Mouse (Mus musculus): ENCODE measurements around the gene Ccn5.

- TF ChIP-seq MAZ (IDR thresholded peaks at IDR 0.05; ENCODE audit: low read depth, low read length) = no peak
- TF ChIP-seq MAFK (IDR thresholded peaks at IDR 0.05; ENCODE audit: borderline replicate concordance, low read depth, low read length) = no peak
- TF ChIP-seq RAD21 (IDR thresholded peaks at IDR 0.05; ENCODE audit: low read depth, low read length) = no peak
- no peak for TF ChIP-seq MEF2A (IDR thresholded peaks at IDR 0.05; ENCODE audit: extremely low read depth, insufficient replicate concordance, low read depth, low read length, poor library complexity, severe bottlenecking)
- no peak for TF ChIP-seq CTCF (IDR thresholded peaks at IDR 0.05 in 2 of 3, conservative IDR thresholded peaks at IDR 0.05 in 1 of 3; ENCODE audit: control insufficient read depth in 1 of 3, insufficient read depth in 1 of 3, low read depth in 2 of 3, low read length in 3 of 3, poor library complexity in 1 of 3, severe bottlenecking in 1 of 3)
- no peak for TF ChIP-seq NELFE (IDR thresholded peaks at IDR 0.05; ENCODE audit: low read depth, low read length)
- TF ChIP-seq POLR2A (IDR thresholded peaks at IDR 0.05; ENCODE audit: control insufficient read depth in 1 of 2, insufficient read depth in 1 of 2, low read depth in 1 of 2, low read length in 2 of 2, poor library complexity in 1 of 2) = no peak
- no peak for TF ChIP-seq UBTF (IDR thresholded peaks at IDR 0.05; ENCODE audit: borderline replicate concordance, insufficient read depth, low read depth, low read length)
- TF ChIP-seq MAX (IDR thresholded peaks at IDR 0.05; ENCODE audit: low read length) = no peak
- TF ChIP-seq MXI1 (IDR thresholded peaks at IDR 0.05; ENCODE audit: low read depth, low read length) = no peak
- TF ChIP-seq TBP (IDR thresholded peaks at IDR 0.05; ENCODE audit: low read depth, low read length) = no peak
Observed at GRCm38 (mm10) chr2:163809704-163810103, 11.0 kb upstream of the Ccn5 start.
